Mouse (Mus musculus) cerebellum, adult 2 months (tissue): Measurements from ENCODE around the gene Padi4.

Source experiments
- CTCF ChIP-seq: fragments of 200-500 bp; IDR thresholded peaks from 2 replicates; pipeline ENCODE4 v1.5.1; 2011; ENCODE audit warnings: low read depth, mild to moderate bottlenecking, control low read depth, low read length, moderate library complexity, borderline replicate concordance; ENCODE audit not compliant: insufficient read depth
- POLR2A ChIP-seq: fragments of 200-500 bp; IDR thresholded peaks from 2 replicates; pipeline ENCODE4 v1.6.1; 2011; ENCODE audit warnings: low read length, control low read depth, borderline replicate concordance; ENCODE audit not compliant: insufficient read depth

DNA sequence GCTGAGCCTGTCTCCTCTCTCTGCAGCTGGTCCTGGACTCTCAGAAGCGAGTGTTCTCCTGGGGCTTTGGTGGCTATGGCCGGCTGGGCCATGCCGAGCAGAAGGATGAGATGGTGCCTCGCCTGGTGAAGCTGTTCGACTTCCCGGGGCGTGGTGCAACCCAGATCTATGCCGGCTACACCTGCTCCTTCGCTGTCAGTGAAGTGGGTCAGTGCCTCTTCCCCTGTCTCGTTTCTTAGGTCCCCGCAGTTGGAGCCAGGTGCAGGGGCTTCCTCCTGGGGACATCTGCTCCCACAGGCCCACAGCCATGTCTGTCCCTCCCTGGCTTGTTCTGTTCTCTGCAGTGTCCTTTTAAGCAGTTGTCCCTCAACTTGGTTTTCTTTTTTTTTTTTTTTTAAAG, 57.0 kb downstream of the Padi4 start:
- TF ChIP-seq CTCF (no peak), POLR2A (no peak)
